Mouse (Mus musculus): Measurements from ENCODE around the gene Ppp1r14c.
"Not testable (repeated sequence)": the region's sequence is repeated elsewhere in the genome, so short reads cannot be mapped to it uniquely, and the experiment has no call there.

Gene Ppp1r14c

DNA sequence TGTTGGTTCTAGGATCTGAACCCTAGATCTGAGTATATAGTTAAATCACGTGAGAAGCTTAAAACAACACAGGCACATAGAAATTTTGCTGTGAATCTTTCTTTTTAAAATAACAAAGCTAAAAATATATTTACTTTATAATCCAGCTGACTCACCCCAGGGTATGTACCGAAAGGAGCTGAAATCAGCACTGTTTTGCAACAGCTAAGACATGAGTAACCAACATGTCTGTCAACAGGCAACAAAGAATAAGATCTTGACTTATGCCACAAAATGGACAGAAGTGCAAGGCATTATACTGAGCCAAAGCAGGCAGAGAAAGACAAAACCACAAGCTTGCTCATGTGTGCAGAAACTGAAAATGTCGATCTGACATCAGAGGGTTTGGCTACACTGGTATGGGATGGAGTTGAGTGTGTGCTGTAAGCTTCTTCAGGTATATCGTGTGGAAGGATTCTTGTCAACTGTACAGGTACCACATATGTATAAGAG is 100.3 kb downstream of the Ppp1r14c start:
- DNase-seq (ENCODE audit: low read depth, low spot score): no peak

DNA sequence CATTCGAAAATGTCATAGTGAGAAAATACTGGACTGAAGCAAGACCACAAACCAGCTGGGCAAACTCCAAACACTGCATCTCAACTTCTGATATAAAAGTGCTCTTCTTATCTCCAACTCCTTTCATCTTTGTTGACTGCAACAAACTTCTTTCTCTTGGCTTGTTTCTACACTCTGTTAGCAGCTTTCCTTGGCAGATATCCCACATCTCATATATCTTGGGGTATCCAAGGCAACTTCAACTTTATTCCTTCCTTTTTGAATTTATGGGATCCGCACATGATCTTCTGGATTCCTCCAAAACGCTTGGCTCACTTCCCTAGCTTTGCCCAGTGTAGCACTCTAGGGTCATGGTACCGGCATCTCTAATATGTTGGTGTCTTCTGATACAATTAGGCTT is 102.7 kb downstream of the Ppp1r14c start:
- DNase-seq (ENCODE audit: low read depth, low spot score): no peak

DNA sequence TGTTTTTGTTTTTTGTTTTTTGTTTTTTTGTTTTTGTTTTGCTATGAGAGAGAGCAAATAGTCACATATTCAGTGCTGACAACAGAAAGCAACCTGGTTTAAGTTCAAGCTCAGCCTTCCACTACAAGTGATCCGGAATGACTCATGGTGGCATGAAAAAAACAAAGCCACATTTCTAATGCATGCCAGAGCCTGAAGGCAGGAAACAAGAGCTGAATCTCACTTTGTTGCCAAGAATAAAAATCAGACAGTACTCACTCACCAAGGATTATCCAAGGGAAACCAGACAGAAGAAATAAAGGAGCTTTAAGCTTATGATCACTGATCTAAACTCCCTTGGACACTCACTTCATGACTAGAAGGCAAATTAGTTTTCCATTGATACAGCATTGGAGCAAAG is 110.8 kb downstream of the Ppp1r14c start:
- DNase-seq (ENCODE audit: low read depth, low spot score): no peak

GRCm38 (mm10) chr10:3479772-3480171 is 113.9 kb downstream of the Ppp1r14c start:
- no peak for DNase-seq (ENCODE audit: low read depth, low spot score)

DNA sequence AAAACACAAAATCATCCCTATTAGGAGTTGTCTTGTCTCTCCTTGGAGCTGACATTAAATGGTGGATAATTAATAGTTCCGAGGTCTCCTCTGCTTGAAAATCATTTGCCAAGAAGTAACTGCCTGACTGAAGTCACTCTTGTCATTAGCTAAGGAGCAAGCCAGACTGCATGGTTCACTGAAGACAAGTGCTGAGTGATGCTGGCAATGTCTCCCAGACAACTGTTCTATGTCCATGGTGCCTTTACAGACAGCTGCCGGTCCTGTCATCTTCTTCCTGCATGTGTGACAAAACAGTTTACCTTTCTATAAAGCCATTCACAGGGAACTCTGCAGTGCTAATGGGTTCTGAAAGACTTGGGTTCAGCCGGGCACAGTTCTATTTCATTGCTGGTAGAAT is 124.2 kb downstream of the Ppp1r14c start:
- DNase-seq (ENCODE audit: low read depth, low spot score): no peak

DNA sequence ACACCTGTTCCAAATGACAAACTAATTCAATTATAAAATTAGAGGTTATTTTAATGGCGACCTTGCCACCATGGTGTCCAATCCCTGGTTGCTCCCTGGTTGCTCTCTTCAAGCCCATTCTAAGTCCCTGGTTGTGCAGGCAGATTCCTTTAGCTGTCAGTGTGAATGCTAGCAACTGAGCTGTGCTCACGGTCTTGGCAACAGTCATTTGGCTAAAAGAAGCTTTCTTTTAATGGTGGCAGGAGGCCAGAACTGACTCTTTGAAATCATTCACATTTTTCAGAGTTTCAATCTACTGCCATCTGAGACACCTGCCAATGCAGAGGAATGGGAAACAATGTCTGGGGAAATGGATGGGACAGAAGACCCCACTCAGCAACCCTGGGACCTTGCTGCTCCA is 130.9 kb downstream of the Ppp1r14c start:
- DNase-seq (ENCODE audit: low read depth, low spot score): no peak

GRCm38 (mm10) chr10:3500846-3501245 is 135.0 kb downstream of the Ppp1r14c start:
- DNase-seq (ENCODE audit: low read depth, low spot score): not testable (repeated sequence)

DNA sequence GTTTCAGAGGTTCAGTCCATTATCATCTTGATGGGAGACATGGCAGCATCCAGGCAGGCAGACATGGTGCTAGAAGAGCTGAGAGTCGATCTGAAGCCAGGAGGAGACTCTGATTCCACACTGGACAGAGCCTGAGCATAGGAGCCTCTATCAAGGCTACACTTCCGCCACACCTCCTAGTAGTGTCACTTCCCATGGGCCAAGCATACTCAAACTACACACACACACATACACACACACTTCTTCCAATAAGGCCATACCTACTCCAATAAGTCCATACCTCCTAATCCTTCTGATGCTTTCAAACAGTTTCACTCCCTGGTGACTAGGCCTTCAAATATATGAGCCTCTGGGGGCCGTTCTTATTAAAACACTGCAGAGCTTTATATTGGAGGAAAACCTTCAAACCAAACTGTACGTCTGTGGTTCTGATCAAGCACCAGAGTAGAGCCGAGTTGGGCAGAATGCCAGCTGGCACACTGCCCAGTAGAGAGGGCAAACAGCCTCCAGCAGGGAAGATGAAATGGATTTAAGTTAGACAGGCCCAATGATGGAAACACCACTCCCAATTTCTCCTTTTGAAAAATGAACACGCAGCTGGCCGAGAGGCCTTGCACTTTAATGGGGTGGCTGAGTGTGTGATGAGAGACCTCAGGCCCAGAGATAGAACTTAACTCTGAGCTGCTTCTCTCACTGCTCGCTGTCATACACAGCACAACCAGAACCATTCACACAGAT is 141.8 kb downstream of the Ppp1r14c start:
- DNase-seq (ENCODE audit: low read depth, low spot score): no peak

GRCm38 (mm10) chr10:3508222-3508588 is 142.3 kb downstream of the Ppp1r14c start:
- DNase-seq (ENCODE audit: low read depth, low spot score): no peak

DNA sequence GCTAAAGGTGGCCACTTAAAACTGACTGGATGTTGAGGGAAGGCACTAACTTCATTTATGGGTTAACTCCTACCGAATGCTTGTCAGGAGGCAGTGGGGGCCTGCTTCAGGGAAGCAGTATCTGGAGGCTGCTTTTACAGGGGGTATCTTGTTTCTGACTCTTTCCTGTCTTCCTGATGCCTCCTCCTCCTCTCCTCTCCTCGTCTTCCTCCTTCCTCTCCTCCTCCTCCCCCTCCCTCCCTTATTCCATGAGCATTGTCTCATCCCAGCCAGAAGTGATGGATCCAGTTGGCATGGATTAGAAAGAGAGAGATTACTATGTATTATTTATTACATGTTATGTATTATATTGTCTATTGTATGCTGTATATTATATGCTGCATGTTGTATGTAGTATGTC is 142.9 kb downstream of the Ppp1r14c start:
- no peak for DNase-seq (ENCODE audit: low read depth, low spot score)

DNA sequence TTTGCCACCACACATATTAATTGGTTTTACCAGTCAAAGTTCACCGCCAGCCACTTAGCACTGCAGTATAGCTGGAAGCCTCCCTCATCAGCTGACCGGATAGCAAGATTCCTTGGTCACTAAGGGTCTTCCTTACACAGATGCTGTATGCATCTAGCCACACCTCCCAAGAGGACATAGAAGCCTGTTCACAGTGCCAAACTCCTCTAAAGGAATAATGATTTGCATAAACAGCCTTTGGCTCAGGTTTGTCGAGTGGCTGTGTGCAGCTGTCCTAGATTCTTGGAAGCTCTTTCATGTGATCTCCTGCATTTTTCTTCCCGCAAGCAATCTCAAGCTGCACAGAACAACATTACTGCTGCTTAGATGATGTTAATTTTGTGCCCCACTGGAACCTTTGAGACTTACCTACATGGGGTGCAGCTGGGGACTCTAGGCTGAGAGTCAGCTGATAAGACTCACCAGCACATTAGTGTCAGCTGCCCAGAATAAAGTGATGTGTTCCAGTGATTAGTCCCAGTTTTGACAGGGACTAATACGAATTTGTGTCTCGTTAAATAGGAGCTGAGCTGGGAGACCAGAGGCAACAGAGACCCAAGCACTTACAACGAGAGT is 143.9 kb downstream of the Ppp1r14c start:
- DNase-seq (ENCODE audit: low read depth, low spot score): no peak

DNA sequence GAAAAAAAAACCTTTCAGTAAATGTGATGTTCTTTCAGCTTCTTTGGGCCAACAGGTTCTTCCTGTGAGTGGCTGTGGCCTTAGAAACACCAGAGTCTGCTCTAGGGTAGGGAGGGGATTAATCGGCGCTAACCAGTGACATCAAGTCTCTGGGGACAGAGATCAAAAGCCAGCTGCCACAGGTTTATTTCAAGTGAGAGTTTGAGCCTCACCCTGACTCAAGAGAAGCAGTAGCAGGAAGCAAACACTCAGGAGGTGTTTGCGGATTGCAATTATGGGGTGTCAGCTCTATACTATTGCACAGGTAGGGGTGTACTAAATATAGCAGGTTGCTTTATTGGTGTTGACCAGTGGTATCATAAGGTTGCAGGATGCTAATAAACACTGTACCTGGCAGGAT is 144.6 kb downstream of the Ppp1r14c start:
- no peak for DNase-seq (ENCODE audit: low read depth, low spot score)

DNA sequence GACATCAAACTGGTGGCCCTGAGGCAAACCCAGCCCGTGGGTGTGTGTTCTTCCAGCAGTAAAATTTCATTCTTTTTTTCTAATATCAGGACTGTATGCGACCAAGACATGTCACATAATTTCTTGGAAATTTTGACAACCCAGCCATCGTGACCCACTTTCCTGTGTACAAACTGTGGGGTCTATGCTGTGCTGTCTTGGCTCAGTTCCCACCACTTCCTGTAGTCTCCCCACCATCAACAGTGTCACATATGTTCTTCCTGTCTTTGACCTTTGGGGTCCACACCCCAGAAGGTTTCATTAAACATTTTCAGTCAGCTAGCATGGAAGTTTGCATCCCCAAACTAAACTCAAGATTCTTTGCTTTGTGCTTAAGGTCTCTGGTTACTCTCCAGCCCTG is 145.5 kb downstream of the Ppp1r14c start:
- DNase-seq (ENCODE audit: low read depth, low spot score): no peak

GRCm38 (mm10) chr10:3512620-3513305 is 146.9 kb downstream of the Ppp1r14c start:
- no peak for DNase-seq (ENCODE audit: low read depth, low spot score)

GRCm38 (mm10) chr10:3513947-3514346 is 148.1 kb downstream of the Ppp1r14c start:
- no peak for DNase-seq (ENCODE audit: low read depth, low spot score)

Data from A20 (cell line).